Mouse (Mus musculus): ENCODE results near the gene Accs. TPM values are rescaled to one million over a fixed set of nuclear protein-coding genes. Genes with fewer than 3 reads are reported as not detected.

Accs gene
- total and polyA plus RNA-seq, 3 experiments = 5.7 to 6.7 (median 6.2) TPM

DNA sequence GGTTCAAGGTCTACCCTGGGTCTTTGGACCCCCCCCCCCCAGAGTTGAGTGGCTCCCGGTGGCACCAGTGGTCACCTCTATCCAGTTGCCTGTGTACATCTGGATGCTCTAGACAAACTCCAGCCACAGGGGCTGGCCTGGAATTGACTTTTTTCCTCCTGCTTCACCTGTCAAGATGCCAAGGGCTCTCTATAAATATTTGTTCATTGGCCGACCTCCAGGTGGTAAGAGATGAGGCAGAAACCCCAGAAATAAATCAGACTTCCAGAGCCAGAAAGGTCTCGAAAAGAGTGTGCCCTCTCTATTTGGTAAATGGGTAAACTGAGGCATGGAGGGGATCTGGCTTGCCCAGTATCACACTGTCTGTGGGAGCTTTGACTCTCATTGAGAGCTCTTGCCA, 31.2 kb upstream of the Accs start:
- H3K4me2 ChIP-seq (ENCODE audit: insufficient read depth, low read depth, poor library complexity, severe bottlenecking) = no peak overlapping the region
- H3K9me3 ChIP-seq (replicated peaks; ENCODE audit: low read length) = no peaks in the 10 kb centered on the region
- H3K27ac ChIP-seq (ENCODE audit: insufficient read depth, low read depth) = no peak overlapping the region
- no peaks in the 10 kb centered on the region for H3K36me3 ChIP-seq (replicated peaks in 1 of 2; ENCODE audit: control insufficient read depth in 1 of 2, insufficient read depth in 1 of 2, low read length in 1 of 2)
- H3K27me3 ChIP-seq (replicated peaks) = no peaks in the 10 kb centered on the region
- in situ Hi-C loops (cut with MboI; ENCODE audit: low pct_ligation_motif_present, low pct_unique_long_range_greater_than_20kb, low sequenced_read_pairs) (no loop called here), dilution Hi-C loops (cut with MboI; ENCODE audit: extremely low pct_ligation_motif_present, extremely low pct_unique_long_range_greater_than_20kb, low sequenced_read_pairs) (no loop called here)
- H3K4me1 ChIP-seq (ENCODE audit: control insufficient read depth in 1 of 2, insufficient read depth in 2 of 2) = peaks cover 2 to 28% of the 10 kb centered on the region in 2 experiments; a peak in 2 of 4 replicates
- no peak for TF ChIP-seq MXI1 (IDR thresholded peaks at IDR 0.05; ENCODE audit: low read depth, low read length)
- TF ChIP-seq CHD1 (IDR thresholded peaks at IDR 0.05; ENCODE audit: low read depth, low read length) = no peak
- TF ChIP-seq ZKSCAN1 (IDR thresholded peaks at IDR 0.05; ENCODE audit: borderline replicate concordance, low read depth, low read length) = no peak
- no peak for TF ChIP-seq USF1 (IDR thresholded peaks at IDR 0.05; ENCODE audit: low read depth, low read length)
- no peak overlapping the region for H3K9ac ChIP-seq (ENCODE audit: insufficient read depth, low read depth)
- no peak overlapping the region for H3K4me3 ChIP-seq (replicated peaks in 1 of 3; ENCODE audit: low read depth in 2 of 3, low read length in 2 of 3, poor library complexity in 1 of 3)
- DNase-seq (ENCODE audit: extremely low read depth) = no peak
- H3K79me2 ChIP-seq (replicated peaks; ENCODE audit: control insufficient read depth, extremely low read depth, insufficient read depth, poor library complexity, severe bottlenecking) = no peaks in the 10 kb centered on the region

DNA sequence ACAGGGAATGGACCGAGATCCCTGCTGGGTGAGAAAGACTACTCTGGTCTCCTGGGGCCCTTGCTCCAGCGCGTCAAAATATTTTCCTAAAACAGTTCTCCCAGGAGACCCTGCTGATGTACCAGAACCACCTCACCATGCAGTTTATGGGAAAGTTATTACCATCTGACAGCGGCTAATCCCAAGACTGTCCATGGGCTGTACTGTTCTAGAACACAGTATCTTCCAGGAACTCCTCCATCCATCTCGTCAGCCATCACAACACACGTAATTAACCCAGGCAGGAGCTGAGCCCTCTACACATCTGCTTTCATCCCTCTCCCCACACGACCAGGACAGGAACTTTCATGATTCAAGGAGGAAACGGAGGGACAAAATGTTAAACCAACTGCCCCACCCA, 30.7 kb upstream of the Accs start:
- H3K27me3 ChIP-seq (replicated peaks) = no peaks in the 10 kb centered on the region
- no peaks in the 10 kb centered on the region for H3K36me3 ChIP-seq (replicated peaks in 1 of 2; ENCODE audit: control insufficient read depth in 1 of 2, insufficient read depth in 1 of 2, low read length in 1 of 2)
- H3K4me3 ChIP-seq (replicated peaks in 1 of 3; ENCODE audit: low read depth in 2 of 3, low read length in 2 of 3, poor library complexity in 1 of 3) = no peak overlapping the region
- in situ Hi-C loops (cut with MboI; ENCODE audit: low pct_ligation_motif_present, low pct_unique_long_range_greater_than_20kb, low sequenced_read_pairs) = no loop called here
- no peak overlapping the region for H3K27ac ChIP-seq (ENCODE audit: insufficient read depth, low read depth)
- TF ChIP-seq E2F4 (IDR thresholded peaks at IDR 0.05; ENCODE audit: insufficient replicate concordance, low read depth, low read length) = no peak
- TF ChIP-seq MAFK (IDR thresholded peaks at IDR 0.05; ENCODE audit: insufficient replicate concordance, low read length) = no peak
- TF ChIP-seq MXI1 (IDR thresholded peaks at IDR 0.05; ENCODE audit: low read depth, low read length) = no peak
- no peak for TF ChIP-seq MAZ (IDR thresholded peaks at IDR 0.05; ENCODE audit: low read depth, low read length)
- no peak for TF ChIP-seq ZC3H11A (IDR thresholded peaks at IDR 0.05; ENCODE audit: low read depth, low read length)
- H3K4me1 ChIP-seq (ENCODE audit: control insufficient read depth in 1 of 2, insufficient read depth in 2 of 2) = peaks cover 5 to 28% of the 10 kb centered on the region in 2 experiments; a peak in 3 of 4 replicates
- no peak for DNase-seq (ENCODE audit: extremely low read depth)
- dilution Hi-C loops (cut with MboI; ENCODE audit: extremely low pct_ligation_motif_present, extremely low pct_unique_long_range_greater_than_20kb, low sequenced_read_pairs) = no loop called here
- no peak overlapping the region for H3K9ac ChIP-seq (ENCODE audit: insufficient read depth, low read depth)
- no peak overlapping the region for H3K4me2 ChIP-seq (ENCODE audit: insufficient read depth, low read depth, poor library complexity, severe bottlenecking)
- no peaks in the 10 kb centered on the region for H3K9me3 ChIP-seq (replicated peaks; ENCODE audit: low read length)
- H3K79me2 ChIP-seq (replicated peaks; ENCODE audit: control insufficient read depth, extremely low read depth, insufficient read depth, poor library complexity, severe bottlenecking) = no peaks in the 10 kb centered on the region

DNA sequence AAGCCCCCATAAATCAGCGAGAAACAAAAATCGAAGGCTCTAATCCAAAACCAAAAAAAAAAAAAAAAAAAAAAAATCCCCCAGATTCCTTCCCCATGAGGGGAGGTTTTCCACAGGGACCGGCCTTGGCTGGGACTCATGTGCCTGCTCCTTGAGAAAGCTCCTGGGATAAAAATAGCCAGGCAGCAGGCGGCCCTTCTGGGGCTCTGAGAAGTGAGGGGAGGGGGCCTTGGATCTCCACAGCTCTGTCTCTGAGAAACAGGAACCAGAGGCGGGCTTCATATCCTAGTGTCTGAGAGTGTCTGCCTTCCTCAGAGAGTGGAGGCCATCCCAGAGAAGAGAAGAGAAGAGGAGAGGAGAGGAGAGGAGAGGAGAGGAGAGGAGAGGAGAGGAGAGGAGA, 27.3 kb upstream of the Accs start:
- Histone ChIP-seq H3K27ac (ENCODE audit: insufficient read depth, low read depth) (no peak overlapping the region), H3K36me3 (replicated peaks in 1 of 2; ENCODE audit: control insufficient read depth in 1 of 2, insufficient read depth in 1 of 2, low read length in 1 of 2) (no peaks in the 10 kb centered on the region), H3K27me3 (replicated peaks) (no peaks in the 10 kb centered on the region), H3K9me3 (replicated peaks; ENCODE audit: low read length) (no peaks in the 10 kb centered on the region), H3K79me2 (replicated peaks; ENCODE audit: control insufficient read depth, extremely low read depth, insufficient read depth, poor library complexity, severe bottlenecking) (no peaks in the 10 kb centered on the region), H3K4me1 (ENCODE audit: control insufficient read depth in 1 of 2, insufficient read depth in 2 of 2) (peaks cover 21 to 43% of the 10 kb centered on the region in 2 experiments), H3K4me2 (ENCODE audit: insufficient read depth, low read depth, poor library complexity, severe bottlenecking) (no peak overlapping the region), H3K9ac (ENCODE audit: insufficient read depth, low read depth) (no peak overlapping the region), H3K4me3 (replicated peaks in 1 of 3; ENCODE audit: low read depth in 2 of 3, low read length in 2 of 3, poor library complexity in 1 of 3) (no peak overlapping the region)
- dilution Hi-C loops (cut with MboI; ENCODE audit: extremely low pct_ligation_motif_present, extremely low pct_unique_long_range_greater_than_20kb, low sequenced_read_pairs) (no loop called here), in situ Hi-C loops (cut with MboI; ENCODE audit: low pct_ligation_motif_present, low pct_unique_long_range_greater_than_20kb, low sequenced_read_pairs) (loop anchor here (5.0 kb wide), 1 partner anchor 115 kb away; no protein-coding TSS in a partner anchor)
- no peak for TF ChIP-seq UBTF (IDR thresholded peaks at IDR 0.05; ENCODE audit: low read depth, low read length)
- DNase-seq (ENCODE audit: extremely low read depth) = no peak
